Mouse (Mus musculus) adrenal gland, adult 2 months (tissue): Measurements from ENCODE around the gene Stk4. TPM values are rescaled to one million over a fixed set of nuclear protein-coding genes. Genes with fewer than 3 reads are reported as not detected.
"Not testable (repeated sequence)": the region's sequence is repeated elsewhere in the genome, so short reads cannot be mapped to it uniquely, and the experiment has no call there.

Experiments
- DNase-seq: peaks from one replicate; pipeline ENCODE4 v3.0.0; 2021
- long read RNA-seq: library from polyadenylated mRNA; stranded (forward); transcript quantifications from one replicate; pipeline ENCODE4 v2.0.0, GENCODE M21; 2021
- polyA plus RNA-seq: library from polyadenylated mRNA; depleted of rRNA; stranded (reverse); fragments of >200 nt; gene quantifications from 2 replicates; pipeline ENCODE4 v1.2.3, GENCODE M21; 2012; rRNA removed
- total RNA-seq, 2 experiments: library from RNA; stranded (reverse); gene quantifications; 2 replicates each; pipeline ENCODE4 v1.2.3; 2021

Gene Stk4
- 10 to 100 TPM; 25.9 to 29.5 TPM for total RNA-seq
- 5.5 and 6.4 TPM in 2 replicates for polyA plus RNA-seq
- long read RNA-seq, full-length matches to known transcripts: 3 of 6 reads
- long read RNA-seq, partial matches to known transcripts: 0 of 6 reads
- long read RNA-seq, other reads (novel, unspliced or antisense): 3 of 6 reads

DNA sequence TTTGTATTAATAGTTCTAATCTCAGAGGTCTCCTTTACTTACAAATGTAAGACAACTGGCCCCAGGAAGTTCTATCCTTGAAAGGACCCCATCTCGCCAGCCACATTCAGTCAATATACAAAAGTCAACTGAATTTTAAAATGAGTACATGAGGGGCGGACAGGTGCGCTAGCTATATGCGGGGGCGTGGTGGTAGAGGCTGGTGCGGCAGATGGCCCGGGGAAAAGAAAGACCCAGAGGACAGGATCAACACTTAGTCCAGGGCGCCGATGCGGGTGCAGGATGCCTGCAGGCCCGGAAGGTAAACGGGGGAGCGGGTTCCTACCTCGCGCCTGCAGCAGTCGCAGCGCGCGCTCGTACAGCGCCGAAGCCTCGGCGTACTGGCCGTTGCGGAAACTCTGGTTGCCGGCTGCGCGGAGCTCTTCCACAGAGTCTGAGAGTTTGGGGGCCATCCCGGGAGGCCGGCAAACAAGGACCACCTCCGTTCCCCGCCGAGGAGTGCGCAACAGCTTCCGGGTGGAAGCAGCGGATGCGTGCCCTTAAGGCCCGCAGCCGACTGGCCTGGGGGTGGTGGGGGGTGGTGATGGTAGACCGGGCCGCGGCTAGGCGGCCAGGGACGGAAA, at the start of gene Stk4:
TSS of gene Stk4 (plus strand) at position 181 of the 623 bp plus-strand sequence.
- DNase-seq: no peak

DNA sequence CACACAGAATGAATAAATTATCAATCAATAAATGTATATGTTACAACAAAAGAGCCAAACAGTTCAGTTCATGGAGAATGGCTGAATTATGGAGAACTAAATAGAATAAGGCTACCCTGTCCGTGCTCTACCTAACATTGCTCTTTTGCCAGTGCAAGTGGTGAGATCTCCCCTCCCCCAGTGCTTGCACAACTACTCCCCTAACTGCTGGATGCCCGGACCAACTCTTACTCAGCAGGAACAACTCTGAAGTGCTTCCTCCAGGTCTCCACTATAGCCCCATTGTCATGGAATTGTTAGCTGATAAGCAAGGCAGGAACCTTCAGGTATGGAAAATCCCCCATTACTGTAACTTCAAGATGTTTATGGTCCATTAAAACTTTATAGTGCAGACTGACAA, 48.0 kb upstream of the Stk4 start:
- DNase-seq: no peak

DNA sequence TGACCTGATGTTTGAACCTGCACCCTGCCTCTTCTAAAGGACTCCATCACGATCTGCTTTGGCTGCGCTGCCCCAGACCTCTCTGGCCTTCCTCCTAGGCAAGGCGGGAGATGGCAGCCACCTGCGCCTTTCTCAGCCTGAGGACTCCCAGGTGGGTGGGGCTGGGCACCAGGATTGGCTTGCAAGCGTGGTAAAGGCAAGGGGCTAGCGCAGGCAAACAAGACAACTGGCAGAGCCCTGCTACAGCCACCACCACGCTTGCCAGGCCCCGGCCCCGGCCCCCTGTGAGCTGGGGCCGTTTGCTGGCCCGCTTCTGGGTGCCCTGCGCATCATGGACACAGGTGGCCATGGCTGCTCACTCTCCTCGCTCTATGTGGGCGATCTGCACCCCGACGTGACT, 45.0 kb upstream of the Stk4 start, which contains the start of gene Pabpc1l:
TSS of gene Pabpc1l (plus strand) at position 301 of the 400 bp plus-strand sequence.
- DNase-seq: no peak

DNA sequence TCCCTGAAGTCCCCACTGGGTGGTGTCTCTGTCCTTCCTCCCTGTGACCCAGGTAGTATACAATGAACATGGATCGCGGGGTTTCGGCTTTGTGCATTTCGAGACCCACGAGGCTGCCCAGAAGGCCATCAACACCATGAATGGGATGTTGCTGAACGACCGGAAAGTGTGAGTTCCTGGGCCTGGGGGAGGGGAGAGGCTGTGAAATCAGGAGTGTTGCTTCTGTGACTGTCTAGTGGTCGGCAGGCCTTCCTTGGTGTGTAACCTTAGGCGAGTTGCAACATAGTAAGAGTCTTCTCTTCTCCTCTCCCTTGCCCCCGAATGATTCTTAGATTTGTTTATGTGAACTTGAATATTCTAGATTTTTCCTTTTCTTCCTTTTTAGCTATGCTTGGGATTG, 39.0 kb upstream of the Stk4 start:
- DNase-seq: no peak

DNA sequence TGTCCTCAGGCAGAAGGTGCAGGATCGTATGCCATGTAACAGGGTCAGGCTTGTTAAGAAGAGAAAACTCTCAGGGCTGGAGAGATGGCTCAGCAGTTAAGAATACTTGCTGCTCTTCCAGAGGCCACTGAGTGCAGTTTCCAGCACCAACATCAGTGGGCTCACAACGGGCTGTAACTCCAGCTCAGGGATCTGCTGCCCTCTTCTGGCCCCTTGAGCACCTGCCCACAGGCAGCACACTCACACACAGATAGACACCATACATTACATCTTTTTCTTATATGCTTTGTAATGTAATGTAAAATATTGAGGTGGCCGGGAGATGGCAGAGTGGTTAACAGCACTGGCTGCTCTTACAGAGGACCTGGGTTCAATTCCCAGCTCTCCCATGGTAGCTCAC, 37.1 kb upstream of the Stk4 start:
- DNase-seq: no peak

DNA sequence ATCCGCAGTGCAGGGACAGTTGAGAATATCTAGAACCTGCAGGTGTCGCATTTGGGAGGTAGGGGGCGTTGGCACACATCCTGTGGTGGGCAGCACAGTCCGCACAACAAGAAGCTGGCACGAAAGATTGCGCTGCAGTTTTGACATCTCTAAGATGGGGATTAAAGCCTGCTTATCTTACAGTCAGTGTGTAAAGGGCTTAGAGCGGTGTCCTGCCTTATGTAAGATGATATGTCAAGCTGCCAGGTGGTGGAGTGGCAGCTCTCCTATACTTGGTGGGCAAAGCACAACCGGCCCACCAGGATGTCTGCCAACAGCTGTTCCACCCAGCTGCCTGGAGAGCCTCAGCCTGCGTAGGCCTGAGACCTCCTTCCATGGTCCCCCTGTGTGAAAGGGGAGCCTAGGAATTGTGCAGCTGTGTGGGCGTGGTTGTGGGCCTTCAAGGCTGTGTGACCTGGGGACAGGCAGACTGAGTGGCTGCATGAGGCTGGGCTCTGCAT, 33.6 kb upstream of the Stk4 start:
- no peak for DNase-seq

DNA sequence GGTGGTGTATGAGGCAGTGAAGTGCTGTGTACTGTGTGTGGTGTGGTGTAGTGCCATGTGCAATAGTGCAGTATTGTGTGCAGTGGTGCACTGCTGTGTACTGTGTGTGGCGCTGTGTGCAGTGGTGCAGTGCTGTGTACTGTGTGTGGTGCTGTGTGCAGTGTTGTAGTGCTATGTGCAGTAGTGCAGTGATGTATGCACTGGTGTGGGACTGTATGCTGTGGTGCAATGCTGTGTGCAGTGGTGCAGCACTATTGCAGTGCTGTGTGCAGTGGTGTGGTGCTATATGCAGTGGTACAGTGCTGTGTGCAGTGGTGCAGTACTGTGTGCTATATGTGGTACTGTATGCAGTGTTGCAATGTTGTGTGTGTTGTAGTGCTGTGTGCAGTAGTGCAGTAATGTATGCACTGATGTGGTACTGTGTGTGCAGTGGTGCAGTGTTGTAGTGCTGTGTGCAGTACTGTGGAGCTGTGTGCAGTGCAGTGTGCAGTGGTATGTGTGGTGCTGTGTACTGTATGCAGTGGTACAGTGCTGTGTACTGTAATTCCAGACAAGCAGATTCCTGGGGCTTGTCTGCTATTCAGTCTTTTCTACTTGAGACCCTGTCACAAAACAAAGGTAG, 31.6 kb upstream of the Stk4 start:
- DNase-seq: no peak

DNA sequence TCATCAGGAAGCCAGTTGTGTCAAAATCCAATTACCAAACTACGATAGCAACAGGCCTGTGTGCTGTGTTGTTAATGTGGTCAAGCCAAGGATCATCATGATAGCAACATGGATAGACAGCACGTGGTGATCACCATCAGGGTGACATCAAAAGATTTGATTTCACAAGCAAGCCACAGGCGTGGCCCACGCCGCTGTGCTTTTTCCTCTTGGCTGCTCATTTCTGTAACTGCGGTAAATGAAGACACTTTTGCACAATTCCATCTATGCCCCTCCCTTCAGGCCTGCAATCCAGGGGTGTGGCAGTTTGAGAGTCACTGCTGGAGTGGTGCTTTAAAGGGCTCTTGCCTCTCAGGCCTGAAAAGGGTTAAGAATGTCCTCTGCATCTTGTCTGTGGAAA, 29.2 kb upstream of the Stk4 start:
- DNase-seq: peak; percentile 20

DNA sequence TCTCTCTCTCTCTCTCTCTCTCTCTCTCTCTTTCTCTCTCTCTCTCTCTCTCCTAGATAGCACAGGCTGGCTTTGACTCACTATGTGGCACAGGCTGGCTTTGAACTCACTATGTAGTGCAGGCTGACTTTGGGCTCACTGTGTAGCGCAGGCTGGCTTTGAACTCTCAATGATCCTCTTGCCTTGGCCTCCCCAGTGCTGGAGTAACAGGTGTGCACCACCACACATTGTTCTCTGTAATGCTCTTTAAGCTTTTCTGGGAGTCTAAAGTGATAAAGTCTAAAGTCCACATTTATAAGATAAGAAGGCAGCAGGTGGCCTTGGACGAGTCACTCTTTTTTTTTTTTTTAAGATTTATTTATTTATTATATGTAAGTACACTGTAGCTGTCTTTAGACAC, 28.6 kb upstream of the Stk4 start:
- no peak for DNase-seq

DNA sequence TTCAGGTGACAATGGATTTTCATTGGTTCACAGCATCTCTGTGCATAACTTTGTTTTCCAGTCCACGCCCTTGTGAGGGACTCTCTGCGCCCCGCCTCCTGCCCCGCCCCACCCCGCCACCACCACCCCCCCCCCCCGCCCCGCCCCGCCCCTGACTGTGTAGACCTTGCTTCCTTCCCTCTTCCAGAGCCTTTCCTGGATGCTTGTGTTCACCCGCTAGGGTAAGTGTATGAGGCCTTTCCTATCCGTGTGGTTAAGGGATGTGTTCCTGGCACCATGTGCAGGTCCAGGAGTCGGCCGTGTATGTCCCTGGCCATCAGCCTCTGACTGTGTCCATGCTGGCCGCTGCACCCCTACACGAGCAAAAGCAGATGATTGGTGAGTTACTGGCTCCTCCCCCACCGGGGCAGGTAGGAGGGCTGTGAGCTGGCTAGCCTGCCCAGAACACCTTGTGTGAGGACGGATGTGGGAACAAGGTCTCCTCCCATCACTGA, 22.9 kb upstream of the Stk4 start:
- peak; percentile 47 for DNase-seq

DNA sequence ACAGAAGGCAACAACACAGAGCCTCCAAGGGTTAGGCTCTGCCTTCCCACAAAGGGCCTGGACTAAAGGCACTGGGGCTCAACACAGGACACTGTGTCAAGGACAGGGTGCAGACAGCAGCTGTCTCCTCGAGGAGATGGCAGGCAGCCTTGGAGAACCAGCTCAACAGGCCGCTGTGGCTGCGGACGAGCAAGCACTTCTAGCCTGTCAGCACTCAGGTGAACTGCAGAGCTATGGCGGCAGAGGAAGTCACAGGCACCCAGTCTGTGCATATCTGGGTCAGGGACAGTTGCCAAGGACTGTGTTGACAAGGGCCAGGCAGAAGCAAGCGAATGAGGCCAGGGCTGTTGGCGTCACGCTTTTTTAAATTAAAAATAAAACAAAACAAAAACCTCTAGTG, 16.4 kb upstream of the Stk4 start:
- peak; percentile 85 for DNase-seq

DNA sequence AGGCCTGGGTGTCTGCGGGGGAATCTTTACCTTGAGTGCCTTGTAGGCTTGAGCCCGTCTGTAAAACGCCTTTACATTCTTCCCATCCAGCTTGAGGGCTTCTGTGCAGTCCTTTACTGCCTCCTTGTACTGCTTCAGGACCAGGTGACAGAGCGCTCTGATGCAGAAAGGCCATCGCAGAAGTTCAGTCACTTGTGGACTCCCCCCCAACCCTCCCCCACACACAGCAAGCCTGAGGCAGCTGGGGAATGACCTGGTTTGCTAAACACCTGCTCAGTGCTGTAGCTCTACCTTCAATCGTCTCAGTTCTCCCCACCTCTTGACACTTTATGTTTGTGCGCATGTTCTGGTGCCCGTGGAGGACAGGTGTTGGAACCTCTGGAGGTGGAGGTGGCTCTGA, 15.5 kb upstream of the Stk4 start:
- no peak for DNase-seq

DNA sequence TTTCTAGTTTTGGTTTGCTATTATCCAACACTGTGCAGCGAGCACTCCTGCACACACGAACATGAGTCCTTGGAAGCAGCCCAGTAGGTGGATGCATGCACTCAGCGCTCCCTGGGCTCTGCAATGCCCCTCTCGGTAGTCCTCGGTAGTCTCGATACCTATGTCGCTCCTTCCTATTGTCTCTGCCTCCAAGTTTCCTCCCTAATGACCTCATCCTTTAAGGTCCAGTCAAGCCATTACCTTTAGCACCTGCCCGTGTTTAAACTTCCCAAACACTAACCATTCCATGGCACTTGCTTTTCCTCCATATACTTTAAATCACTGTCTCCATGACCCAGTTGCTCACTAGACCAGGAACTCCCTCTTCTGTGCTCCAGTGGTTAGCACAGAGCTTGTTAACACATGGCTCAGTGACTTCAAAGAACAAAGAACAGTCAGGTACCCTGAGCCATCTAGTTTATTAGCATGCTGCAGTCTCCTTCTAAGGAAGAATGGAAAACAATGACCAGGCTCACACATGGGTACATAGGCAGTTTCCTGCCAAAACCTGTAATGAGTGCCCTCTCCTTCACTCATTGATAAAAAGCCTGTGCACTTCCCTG, 10.4 kb upstream of the Stk4 start:
- DNase-seq: no peak

DNA sequence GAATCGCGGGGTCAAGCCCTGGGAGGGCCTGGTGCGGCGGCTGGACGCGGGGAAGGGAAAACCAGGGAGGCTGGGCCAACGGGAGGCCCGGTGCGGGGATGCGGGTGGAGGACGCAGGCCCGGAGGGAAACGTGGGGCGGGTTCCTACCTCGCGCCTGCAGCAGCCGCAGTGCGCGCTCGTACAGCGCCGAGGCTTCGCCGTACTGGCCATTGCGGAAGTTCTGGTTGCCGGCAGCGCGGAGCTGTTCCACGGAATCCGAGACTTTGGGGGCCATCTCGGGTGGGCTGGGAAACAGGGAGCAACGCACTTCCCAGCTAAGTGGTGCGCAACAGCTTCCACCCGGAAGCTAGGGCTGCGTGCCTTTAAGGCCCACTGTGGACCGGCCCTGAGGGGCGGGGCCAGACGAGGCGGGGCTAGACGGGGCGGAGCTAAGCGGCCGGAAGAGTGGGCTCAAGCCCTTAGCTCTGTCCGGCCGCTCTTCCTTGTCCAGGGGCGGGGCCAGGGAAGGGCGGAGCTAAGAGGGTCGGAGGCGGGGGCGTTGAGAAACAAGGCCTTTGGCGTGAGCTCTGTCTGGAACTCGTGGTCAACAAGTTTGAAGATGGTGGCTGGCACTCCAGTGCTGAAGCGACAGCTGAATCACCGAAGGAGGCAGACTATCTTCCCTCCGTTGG, 779 bp downstream of the Stk4 start, which contains the start of gene Tomm34:
TSS of gene Tomm34 (minus strand) at position 405 of the 672 bp plus-strand sequence.
- DNase-seq: peak; percentile 98

DNA sequence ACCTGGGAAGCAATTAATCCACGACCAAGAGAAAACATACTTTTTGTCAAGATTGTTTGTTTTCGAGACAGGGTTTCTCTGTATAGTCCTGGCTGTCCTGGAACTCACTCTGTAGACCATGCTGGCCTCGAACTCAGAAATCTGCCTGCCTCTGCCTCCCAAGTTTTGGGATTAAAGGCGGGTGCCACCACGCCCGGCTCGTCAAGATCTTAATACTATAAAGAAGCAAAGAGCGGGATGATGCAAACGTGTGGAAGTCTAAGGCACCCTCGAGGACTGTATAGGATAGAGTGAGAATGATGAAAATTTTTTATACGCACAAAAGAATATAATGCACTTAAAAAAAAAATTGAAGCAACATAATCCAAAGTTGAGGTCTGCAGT, 1.3 kb downstream of the Stk4 start:
- not testable (repeated sequence) for DNase-seq

DNA sequence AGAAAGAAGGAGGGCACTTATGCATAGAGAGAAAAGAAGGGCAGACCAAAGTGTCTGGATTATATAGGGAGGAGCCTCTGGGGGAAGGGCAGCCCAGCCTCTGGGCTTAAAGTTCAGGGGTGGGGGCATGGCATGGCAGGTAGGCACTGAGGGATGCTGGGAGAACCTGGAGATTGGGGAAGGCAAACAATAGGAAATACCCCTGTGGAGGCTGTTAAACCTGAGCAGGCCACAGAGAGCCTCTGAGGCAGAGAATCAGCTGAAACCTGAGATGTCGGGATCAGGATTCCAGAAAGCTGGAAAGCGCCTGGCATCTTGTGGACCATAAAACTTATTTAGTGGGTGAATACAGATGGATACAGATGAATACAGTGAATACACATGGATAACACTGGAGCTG, 2.0 kb downstream of the Stk4 start:
- DNase-seq: no peak

DNA sequence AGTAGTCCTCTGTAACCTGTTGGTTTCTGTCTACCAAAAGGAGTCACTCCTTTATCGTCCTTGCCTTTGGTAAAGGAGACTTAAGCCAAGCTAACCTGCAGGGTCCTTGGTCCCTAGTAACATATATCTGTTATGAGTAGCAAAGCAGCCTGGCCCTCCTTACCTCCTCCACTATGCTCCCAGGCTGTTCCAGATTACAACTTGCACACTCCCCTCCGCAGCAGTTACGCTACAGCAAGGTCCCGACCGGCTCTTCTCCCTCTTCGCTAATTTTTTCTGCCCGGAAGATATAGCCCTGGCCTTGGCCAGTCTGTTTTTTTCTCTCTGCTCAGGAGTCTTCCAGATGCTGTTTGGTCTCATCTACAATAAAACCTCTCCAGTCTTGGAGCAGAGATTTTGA, 3.0 kb downstream of the Stk4 start:
- DNase-seq: no peak

DNA sequence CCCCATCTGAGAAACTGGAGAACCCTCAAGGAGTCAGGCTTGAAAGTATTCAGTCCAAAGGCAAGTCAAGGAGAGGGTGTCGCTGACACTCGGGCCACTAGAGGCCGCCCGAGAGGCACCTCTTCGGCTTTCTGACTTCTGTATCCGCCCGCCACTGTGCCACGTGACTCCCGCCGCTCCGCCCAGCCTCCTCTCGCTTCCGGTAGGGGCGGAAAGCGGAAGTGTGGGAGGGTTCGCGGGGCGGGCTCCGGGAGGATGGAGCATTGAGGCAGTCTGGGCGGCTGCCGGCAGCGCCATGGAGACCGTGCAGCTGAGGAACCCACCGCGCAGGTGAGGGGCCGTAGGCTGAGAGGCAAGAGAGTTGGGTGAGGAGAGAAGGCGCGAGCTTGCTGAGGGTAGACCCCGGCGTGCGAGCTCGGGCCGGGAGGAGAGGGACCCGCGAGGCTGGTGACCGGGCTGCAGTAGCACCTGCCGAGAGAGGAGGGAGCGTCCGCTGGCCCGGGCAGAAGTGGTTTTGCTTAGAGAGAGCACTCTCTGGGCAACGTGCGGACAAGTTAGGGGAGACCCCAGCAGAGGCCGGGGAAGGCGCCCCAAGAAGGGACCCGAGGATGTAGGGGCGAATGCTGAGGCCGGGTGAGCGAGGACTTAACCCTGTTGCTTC, 3.9 kb downstream of the Stk4 start:
- DNase-seq: peak; percentile 98

DNA sequence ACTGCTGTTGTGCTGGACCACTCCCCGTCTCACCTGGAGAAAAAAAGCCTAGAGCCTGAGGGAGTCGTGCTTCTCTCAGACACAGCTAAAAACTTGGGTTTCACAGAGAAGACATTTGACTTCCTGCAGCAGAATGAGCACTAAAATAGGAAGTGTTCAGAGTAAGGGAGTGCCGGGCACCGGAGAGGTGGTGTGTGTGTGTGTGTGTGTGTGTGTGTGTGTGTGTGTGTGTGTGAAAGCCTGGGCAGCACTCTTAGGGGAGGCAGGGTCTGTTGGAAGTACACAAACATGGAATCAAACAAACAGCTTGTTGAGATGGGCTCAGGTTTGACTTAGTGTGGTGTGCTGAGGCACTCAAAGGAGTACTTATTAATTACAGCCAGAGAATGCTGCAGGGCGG, 5.0 kb downstream of the Stk4 start:
- no peak for DNase-seq

DNA sequence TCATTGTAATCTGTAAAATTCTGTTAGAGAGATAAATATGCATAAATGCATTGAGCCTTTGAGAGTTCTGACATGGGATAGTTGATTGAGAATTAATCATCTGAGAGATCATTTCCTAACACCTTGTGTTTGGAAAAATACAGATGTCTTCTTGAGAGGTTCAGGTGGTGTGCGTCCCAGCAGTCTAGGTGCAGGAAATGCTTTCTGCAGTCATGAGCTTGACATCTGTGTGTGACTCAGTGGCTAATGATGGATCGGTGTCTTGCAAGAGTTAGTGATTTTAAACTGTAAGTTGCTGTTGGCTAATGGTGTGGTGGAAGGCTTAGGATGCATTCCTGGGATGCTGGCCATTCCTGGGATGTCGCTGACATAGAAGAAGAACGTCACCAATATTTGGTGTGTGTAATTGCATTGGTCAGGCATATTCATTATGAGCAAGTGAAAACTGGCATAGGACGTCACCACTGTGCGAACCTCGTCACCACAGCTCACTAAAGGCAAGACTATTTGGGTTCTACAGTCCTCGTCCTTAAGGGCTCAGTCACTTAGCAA, 6.8 kb downstream of the Stk4 start:
- no peak for DNase-seq

DNA sequence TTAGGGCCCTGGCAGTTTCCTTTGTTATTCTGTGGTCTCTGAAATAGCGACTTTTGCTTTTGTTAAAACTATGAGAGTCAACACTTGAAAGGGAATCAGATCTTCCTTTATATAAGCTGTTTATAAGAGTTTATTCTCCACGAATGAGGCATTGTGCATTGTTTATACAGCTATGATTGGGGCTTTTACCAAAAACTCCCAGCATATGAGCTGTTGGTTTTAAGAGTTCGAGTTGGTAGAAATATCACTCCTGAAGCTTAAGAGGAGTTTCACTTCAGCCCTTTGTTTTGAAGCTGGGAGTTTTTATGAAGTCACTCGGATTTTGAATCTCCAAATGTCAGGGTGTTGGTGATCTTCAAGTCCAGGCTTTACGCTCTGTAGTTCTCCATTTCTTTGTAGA, 7.8 kb downstream of the Stk4 start:
- no peak for DNase-seq

DNA sequence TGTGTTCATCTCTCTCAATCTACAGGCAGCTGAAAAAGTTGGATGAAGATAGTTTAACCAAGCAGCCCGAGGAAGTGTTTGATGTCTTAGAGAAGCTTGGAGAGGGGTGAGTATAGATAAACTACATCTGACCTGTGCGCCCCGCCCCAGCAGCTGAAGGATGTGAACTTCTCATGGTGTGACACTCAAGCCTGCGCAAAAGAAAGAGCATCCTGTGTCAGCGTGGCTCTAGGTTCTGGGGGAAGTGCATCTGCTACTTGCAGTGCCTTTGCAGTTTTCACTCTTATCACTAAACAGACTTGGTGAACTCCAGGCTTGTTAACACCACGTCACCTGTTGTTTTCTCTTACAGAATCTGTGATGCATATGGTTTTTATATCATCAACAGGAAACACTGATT, 9.4 kb downstream of the Stk4 start:
- DNase-seq: no peak
